Mouse (Mus musculus): ENCODE measurements at regions not wholly inside any gene's neighbourhood (a gene's known extent, or its start where the extent isn't known, plus 50 kb on each side); places are given as distances from the start of the nearest gene placed in this dataset.
A peak's percentile ranks its signal among the peaks of the same experiment; 100 is the strongest.

DNA sequence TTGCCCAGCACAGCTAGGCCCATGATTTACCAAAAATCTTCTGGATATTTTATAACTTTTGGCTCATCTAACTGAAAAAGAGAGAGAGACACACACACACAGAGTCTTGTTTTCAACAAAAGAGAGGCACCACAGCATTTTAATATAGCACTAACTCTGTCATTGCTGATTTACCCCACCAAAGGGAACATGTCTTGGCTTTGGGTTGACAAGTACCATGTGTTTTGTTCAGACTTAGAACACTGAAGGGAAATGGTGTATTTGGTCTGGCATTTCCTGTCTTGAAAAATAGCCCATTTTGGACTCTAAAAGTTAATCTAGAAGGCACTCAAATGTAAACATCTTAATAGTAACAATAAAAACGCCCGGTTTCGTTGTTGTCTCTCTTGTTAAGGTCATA lies 432.7 kb upstream of the Ptger4 start:
- Histone ChIP-seq H3K4me3 (no peak overlapping the region), H3K36me3 (no peaks in the 10 kb centered on the region), H3K27me3 (no peaks in the 10 kb centered on the region), H3K4me1 (no peaks in the 10 kb centered on the region), H3K4me2 (replicated peaks) (no peak overlapping the region), H3K9me3 (no peaks in the 10 kb centered on the region), H3K27ac (no peak overlapping the region), H3K9ac (no peak overlapping the region)
- ATAC-seq (ENCODE audit: insufficient number of reproducible peaks, insufficient read depth, low FRiP score, low TSS enrichment) = no peak
- 86% methylated on average over 3 of the region's 3 CpGs for WGBS

DNA sequence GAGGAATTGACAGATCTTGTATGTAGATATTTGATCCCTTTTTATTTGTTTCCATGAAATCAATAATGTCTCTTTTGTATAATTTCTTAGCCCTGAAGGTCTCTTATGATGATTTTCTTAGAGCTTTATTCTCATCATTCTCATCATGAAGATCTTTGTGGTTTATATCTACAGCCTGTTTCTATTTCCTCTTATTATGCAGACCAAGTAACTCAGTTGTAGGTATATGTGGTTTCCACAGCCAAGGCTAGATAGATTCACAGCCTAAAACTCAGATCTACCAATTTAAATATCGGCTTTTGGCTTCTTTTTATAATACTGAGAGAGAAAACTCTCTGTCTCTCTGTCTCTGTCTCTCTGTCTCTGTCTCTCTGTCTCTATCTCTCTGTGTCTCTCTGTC lies 449.8 kb upstream of the Ptger4 start:
- Histone ChIP-seq H3K4me3 (no peak overlapping the region), H3K4me2 (replicated peaks) (no peak overlapping the region), H3K9me3 (no peaks in the 10 kb centered on the region), H3K9ac (no peak overlapping the region), H3K27ac (no peak overlapping the region), H3K27me3 (no peaks in the 10 kb centered on the region), H3K36me3 (no peaks in the 10 kb centered on the region), H3K4me1 (no peaks in the 10 kb centered on the region)
- no peak for ATAC-seq (ENCODE audit: insufficient number of reproducible peaks, insufficient read depth, low FRiP score, low TSS enrichment)
- 95% methylated on average over 1 of the region's 1 CpGs for WGBS

DNA sequence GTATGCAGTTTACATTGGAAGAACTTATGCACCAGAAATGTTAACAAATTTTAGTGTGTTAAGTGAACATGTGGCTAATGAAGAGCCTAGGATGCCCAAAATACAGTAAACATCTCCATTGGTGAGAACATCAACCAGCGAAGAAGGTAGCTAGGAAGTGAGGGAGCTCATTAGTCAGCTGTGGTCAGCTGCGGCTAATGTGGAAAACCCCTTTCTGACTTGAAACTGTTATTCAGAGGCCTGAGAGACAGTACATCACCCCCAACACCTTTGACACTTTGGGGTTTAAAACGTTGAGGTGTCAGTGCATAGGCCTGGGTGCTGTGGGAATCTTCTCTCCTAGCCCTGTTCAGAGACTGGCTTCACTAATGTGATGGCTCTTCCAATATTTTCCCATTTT lies 451.0 kb upstream of the Ptger4 start:
- 81% methylated on average over 3 of the region's 3 CpGs for WGBS
- no peak for ATAC-seq (ENCODE audit: insufficient number of reproducible peaks, insufficient read depth, low FRiP score, low TSS enrichment)
- Histone ChIP-seq H3K9me3 (no peaks in the 10 kb centered on the region), H3K4me1 (no peaks in the 10 kb centered on the region), H3K9ac (no peak overlapping the region), H3K27me3 (no peaks in the 10 kb centered on the region), H3K4me3 (no peak overlapping the region), H3K36me3 (no peaks in the 10 kb centered on the region), H3K27ac (no peak overlapping the region), H3K4me2 (replicated peaks) (no peak overlapping the region)

DNA sequence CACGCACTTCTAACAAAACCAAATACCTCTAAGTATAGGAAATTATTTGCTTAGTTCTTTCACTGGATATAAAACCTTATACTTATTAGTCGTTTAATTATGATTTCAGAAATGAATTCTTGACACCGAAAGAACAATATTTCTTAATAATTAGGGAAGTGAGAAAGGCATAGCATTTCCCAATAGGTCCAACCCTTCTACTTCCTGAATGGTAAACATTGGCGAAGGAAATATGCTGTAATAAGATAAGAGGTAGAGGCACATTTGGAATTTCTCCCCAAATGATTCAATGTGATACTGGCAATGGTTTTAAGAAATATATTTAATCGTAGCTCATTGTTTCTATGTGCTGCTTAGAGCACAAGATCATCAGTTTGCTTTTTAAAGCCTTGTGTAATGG lies 464.5 kb upstream of the Ptger4 start:
- no peaks in the 10 kb centered on the region for H3K9me3 ChIP-seq
- no peaks in the 10 kb centered on the region for H3K4me1 ChIP-seq
- WGBS = 86% methylated on average over 5 of the region's 5 CpGs
- no peak overlapping the region for H3K4me2 ChIP-seq (replicated peaks)
- H3K9ac ChIP-seq = no peak overlapping the region
- no peaks in the 10 kb centered on the region for H3K36me3 ChIP-seq
- no peak for ATAC-seq (ENCODE audit: insufficient number of reproducible peaks, insufficient read depth, low FRiP score, low TSS enrichment)
- H3K4me3 ChIP-seq = no peak overlapping the region
- no peaks in the 10 kb centered on the region for H3K27me3 ChIP-seq
- no peak overlapping the region for H3K27ac ChIP-seq

DNA sequence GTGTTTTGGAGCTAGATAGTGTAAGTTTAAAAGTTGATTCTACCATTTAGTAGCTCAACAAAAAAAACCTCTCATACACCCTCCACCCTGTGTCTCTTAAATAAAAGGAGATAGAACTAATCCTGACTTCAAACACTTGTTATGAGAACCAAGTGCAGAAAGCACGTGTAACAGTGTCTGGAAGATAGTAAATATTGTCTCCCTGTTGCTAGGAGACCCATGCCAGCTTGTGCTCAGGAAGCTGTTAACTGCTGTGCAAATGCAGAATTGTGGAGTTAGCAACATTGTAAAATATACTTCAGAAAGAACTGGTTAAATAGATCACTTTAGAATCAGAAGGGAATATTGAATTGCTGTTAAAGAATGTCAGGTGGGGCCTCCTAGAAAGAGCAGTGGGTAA lies 496.7 kb upstream of the Ptger4 start:
- H3K9me3 ChIP-seq = no peaks in the 10 kb centered on the region
- H3K4me1 ChIP-seq = no peaks in the 10 kb centered on the region
- no peak overlapping the region for H3K4me3 ChIP-seq
- no peak for ATAC-seq (ENCODE audit: insufficient number of reproducible peaks, insufficient read depth, low FRiP score, low TSS enrichment)
- H3K4me2 ChIP-seq (replicated peaks) = no peak overlapping the region
- no peaks in the 10 kb centered on the region for H3K27me3 ChIP-seq
- H3K9ac ChIP-seq = no peak overlapping the region
- 50% methylated on average over 1 of the region's 1 CpGs for WGBS
- H3K27ac ChIP-seq = no peak overlapping the region
- no peaks in the 10 kb centered on the region for H3K36me3 ChIP-seq

DNA sequence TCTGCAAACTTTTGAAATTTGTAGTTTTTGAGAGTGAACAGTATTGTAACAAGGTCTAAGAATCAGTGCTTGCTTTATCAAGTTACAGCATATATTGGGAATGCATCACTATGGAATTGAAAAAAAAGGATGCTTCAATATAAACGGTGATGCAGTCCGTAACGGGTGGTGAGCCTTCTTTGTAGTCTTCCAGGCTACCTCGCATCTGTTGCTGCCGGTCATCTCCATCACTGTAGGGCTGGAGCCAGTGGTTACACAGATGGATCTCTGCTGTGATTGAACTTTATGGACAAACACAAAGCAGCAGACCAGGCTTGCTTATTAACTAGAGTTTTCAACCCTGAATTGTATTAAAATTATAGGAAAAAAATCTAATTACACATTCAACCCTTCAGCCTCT lies 499.9 kb upstream of the Ptger4 start:
- H3K4me3 ChIP-seq = no peak overlapping the region
- no peaks in the 10 kb centered on the region for H3K9me3 ChIP-seq
- no peaks in the 10 kb centered on the region for H3K27me3 ChIP-seq
- WGBS = 86% methylated on average over 5 of the region's 5 CpGs
- no peaks in the 10 kb centered on the region for H3K4me1 ChIP-seq
- H3K9ac ChIP-seq = no peak overlapping the region
- ATAC-seq (ENCODE audit: insufficient number of reproducible peaks, insufficient read depth, low FRiP score, low TSS enrichment) = no peak
- H3K27ac ChIP-seq = no peak overlapping the region
- no peaks in the 10 kb centered on the region for H3K36me3 ChIP-seq
- no peak overlapping the region for H3K4me2 ChIP-seq (replicated peaks)

DNA sequence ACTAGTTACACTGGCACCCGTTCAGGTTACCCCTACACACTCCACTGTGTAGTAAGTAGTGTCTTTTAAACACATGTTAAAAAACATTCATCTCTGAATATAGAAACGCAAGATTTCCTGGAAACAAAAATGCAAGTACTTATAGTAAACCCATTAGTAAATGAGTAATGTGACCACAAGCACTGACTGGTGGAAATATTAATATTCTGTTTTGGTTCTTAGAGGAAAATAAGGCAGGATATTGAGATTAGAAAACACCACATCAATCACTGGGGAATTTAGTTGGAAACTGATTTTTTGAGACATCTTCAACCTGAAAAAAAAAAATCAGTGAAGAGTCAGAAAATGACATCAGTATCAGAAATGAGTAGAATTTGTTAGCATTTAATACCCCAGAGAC lies 514.7 kb upstream of the Ptger4 start:
- H3K27ac ChIP-seq = no peak overlapping the region
- H3K4me1 ChIP-seq = no peaks in the 10 kb centered on the region
- H3K4me2 ChIP-seq (replicated peaks) = no peak overlapping the region
- H3K9me3 ChIP-seq = no peaks in the 10 kb centered on the region
- no peak for ATAC-seq (ENCODE audit: insufficient number of reproducible peaks, insufficient read depth, low FRiP score, low TSS enrichment)
- WGBS = 89% methylated on average over 2 of the region's 2 CpGs
- no peaks in the 10 kb centered on the region for H3K27me3 ChIP-seq
- H3K9ac ChIP-seq = no peak overlapping the region
- H3K4me3 ChIP-seq = no peak overlapping the region
- H3K36me3 ChIP-seq = no peaks in the 10 kb centered on the region

DNA sequence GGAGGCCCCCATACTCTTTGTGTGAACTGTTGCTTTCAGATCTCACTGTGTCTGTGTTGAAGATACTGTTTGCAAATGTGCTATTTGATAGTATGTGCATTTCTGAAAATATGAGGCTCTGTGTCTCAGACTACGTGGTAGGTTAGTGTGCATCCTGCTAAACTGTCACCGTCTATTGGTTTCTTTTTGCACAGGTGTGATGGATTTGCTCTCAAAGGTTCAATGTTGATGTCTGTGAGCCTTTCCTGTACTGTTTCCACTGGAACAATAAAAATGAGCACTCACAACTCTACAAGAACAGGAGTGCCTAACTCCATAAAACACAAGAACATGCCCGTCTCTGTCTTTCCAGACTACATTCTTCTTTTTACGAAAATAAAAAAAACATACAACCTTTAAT lies 518.2 kb upstream of the Ptger4 start:
- no peak for ATAC-seq (ENCODE audit: insufficient number of reproducible peaks, insufficient read depth, low FRiP score, low TSS enrichment)

DNA sequence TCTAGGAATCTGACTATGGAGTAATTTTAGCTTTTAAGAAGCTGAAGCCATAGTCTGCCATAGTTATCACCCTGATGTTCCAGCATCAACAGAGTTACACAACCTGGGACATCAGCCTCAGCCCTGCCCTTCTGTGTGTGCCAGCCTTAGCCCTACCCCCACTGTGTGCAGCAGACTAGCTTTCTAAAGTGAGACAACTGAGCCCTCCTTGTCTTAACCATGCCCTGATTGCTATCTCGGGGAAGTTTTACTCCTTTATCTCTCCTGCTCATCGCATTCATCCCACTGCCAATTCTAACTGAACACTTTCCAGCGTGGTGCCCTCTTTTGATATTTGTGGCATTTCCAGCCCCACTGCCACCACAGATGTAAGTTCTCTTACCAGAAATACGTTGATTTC lies 522.5 kb upstream of the Dab2 start:
- H3K27ac ChIP-seq = no peak overlapping the region
- H3K36me3 ChIP-seq = no peaks in the 10 kb centered on the region
- H3K4me2 ChIP-seq (replicated peaks) = no peak overlapping the region
- H3K4me1 ChIP-seq = no peaks in the 10 kb centered on the region
- H3K9ac ChIP-seq = no peak overlapping the region
- no peaks in the 10 kb centered on the region for H3K27me3 ChIP-seq
- H3K9me3 ChIP-seq = no peaks in the 10 kb centered on the region
- ATAC-seq (ENCODE audit: insufficient number of reproducible peaks, insufficient read depth, low FRiP score, low TSS enrichment) = no peak
- WGBS = 75% methylated on average over 4 of the region's 4 CpGs
- H3K4me3 ChIP-seq = no peak overlapping the region

More for the DNA sequence above, 518.2 kb upstream of the Ptger4 start:
- Histone ChIP-seq H3K9me3 (no peaks in the 10 kb centered on the region), H3K4me2 (replicated peaks) (no peak overlapping the region), H3K27ac (no peak overlapping the region), H3K27me3 (no peaks in the 10 kb centered on the region), H3K36me3 (no peaks in the 10 kb centered on the region), H3K4me3 (no peak overlapping the region), H3K9ac (no peak overlapping the region), H3K4me1 (no peaks in the 10 kb centered on the region)
- 89% methylated on average over 4 of the region's 4 CpGs for WGBS

DNA sequence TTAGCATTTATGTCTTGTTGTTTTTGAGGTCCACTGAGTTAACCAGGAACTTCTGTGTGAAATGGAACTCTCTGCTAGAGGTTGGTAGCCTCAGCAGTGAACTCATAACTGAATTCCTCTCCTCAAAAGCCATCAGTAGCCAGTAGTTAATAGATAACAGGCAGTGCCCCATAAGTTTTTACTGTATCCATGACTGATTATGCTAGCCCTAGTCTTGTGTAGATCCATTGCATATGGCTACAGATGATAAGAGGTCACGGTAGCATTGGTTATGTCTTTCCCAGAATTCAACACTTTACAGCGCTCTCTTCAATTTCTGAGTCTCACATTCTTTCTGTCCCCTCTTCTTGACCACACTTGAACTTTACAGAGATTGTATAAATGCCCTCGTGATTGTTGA lies 499.7 kb upstream of the Dab2 start:
- Histone ChIP-seq H3K9ac (no peak overlapping the region), H3K4me1 (no peaks in the 10 kb centered on the region), H3K27ac (no peak overlapping the region), H3K4me3 (no peak overlapping the region), H3K36me3 (no peaks in the 10 kb centered on the region), H3K4me2 (replicated peaks) (no peak overlapping the region), H3K27me3 (no peaks in the 10 kb centered on the region), H3K9me3 (no peaks in the 10 kb centered on the region)
- 87% methylated on average over 3 of the region's 3 CpGs for WGBS
- no peak for ATAC-seq (ENCODE audit: insufficient number of reproducible peaks, insufficient read depth, low FRiP score, low TSS enrichment)

DNA sequence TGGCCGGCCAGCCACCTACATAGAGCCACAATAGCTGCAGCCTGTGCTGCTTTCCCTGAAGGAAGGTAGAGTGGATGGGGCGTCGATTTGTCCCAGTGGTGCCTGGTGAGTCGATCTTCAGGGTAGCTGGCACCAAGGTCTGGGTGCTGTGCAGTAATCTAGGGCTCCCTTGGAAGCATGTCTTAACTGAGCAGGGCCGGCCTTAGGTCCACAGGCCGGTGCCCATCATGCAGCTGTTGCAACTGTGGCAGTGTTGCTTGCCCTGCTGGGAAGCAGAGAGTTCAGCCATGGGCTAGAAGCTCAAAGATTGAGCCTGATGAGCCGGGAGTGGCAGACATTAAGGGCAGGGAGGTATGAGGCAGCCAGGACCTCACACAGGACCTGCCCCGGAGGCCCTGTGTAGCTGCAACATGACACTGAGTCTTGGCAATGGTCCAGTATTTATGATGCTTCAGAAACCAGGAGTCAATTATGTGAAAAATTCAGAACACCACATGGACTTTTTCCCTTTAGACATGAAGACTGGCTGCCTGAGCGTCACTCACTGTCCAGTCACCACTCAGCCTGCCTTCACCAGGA lies 488.3 kb upstream of the Dab2 start:
- H3K27ac ChIP-seq = no peak overlapping the region
- H3K9ac ChIP-seq = no peak overlapping the region
- no peaks in the 10 kb centered on the region for H3K27me3 ChIP-seq
- no peaks in the 10 kb centered on the region for H3K36me3 ChIP-seq
- H3K4me3 ChIP-seq = no peak overlapping the region
- no peaks in the 10 kb centered on the region for H3K9me3 ChIP-seq
- 58% methylated on average over 9 of the region's 9 CpGs for WGBS
- H3K4me1 ChIP-seq = peaks cover 10% of the 10 kb centered on the region
- H3K4me2 ChIP-seq (replicated peaks) = no peak overlapping the region
- ATAC-seq (ENCODE audit: insufficient number of reproducible peaks, insufficient read depth, low FRiP score, low TSS enrichment) = peak; percentile 67; the same call in 1 of the 2 replicates

DNA sequence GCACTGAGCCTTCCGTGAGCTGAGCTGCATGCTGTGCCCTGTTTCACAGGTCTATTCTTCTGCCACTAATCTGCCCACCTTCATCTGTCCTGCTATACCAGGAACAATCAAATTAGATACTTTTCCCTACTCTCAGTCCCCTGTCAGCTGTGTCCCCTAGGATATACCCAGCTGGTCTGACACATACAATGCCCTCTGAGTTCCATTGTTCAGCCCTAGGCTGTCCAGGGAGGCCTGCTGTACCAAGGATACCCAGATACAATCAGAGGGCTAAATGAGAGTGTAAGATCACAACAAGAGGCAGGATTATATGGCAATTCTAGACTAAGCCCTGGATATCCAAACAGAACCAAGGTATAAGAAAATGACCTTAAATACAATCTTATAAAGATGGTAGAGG lies 487.6 kb upstream of the Dab2 start:
- Histone ChIP-seq H3K9ac (no peak overlapping the region), H3K27me3 (no peaks in the 10 kb centered on the region), H3K36me3 (no peaks in the 10 kb centered on the region), H3K9me3 (no peaks in the 10 kb centered on the region), H3K4me1 (peaks cover 10% of the 10 kb centered on the region), H3K4me2 (replicated peaks) (no peak overlapping the region), H3K27ac (no peak overlapping the region), H3K4me3 (no peak overlapping the region)
- no peak for ATAC-seq (ENCODE audit: insufficient number of reproducible peaks, insufficient read depth, low FRiP score, low TSS enrichment)
- WGBS = 74% methylated on average over 1 of the region's 1 CpGs
